Mouse (Mus musculus) intestine, embryonic 16.5 days (tissue): ENCODE measurements around the gene Shf. TPM values are rescaled to one million over a fixed set of nuclear protein-coding genes. Genes with fewer than 3 reads are reported as not detected.

Experiments
- ATAC-seq: fragments of 200-750 bp; cut with Nextera tagmentation; 2 replicates; pipeline ENCODE4 v1.8.0; 2017; ENCODE audit warnings: moderate TSS enrichment, moderate library complexity
- H3K27ac ChIP-seq: fragments of 300-500 bp; sonication (generic); 2 replicates; pipeline ENCODE4 v1.5.1; 2014; ENCODE audit warnings: mild to moderate bottlenecking, low read length
- H3K27me3 ChIP-seq: fragments of 300-500 bp; sonication (generic); replicated peaks from 2 replicates; pipeline ENCODE4 v1.6.1; 2014; ENCODE audit warnings: low read length, control low read depth, mixed read lengths; ENCODE audit not compliant: control insufficient read depth, insufficient read depth
- H3K36me3 ChIP-seq: fragments of 300-500 bp; sonication (generic); 2 replicates; pipeline ENCODE4 v1.6.1; 2014; ENCODE audit warnings: low read length, control low read depth; ENCODE audit not compliant: control insufficient read depth, insufficient read depth
- H3K4me1 ChIP-seq: fragments of 300-500 bp; sonication (generic); 2 replicates; pipeline ENCODE4 v1.6.1; 2014; ENCODE audit warnings: low read length, control low read depth, mixed read lengths; ENCODE audit not compliant: control insufficient read depth, insufficient read depth
- H3K4me2 ChIP-seq: fragments of 300-500 bp; sonication (generic); 2 replicates; pipeline ENCODE4 v1.6.1; 2014; ENCODE audit warnings: low read depth, low read length, control low read depth
- H3K4me3 ChIP-seq: fragments of 300-500 bp; sonication (generic); 2 replicates; pipeline ENCODE4 v1.5.1; 2014; ENCODE audit warnings: mild to moderate bottlenecking, low read length
- H3K9ac ChIP-seq: fragments of 300-500 bp; sonication (generic); 2 replicates; pipeline ENCODE4 v1.6.1; 2014; ENCODE audit warnings: low read depth, low read length
- H3K9me3 ChIP-seq: fragments of 300-500 bp; sonication (generic); 2 replicates; pipeline ENCODE4 v1.6.1; 2016; ENCODE audit warnings: low read length, control low read depth; ENCODE audit not compliant: control insufficient read depth
- WGBS: fragments of 180-500 bp; shearing (Covaris S2); extraction: QIAGEN DNeasy Blood & Tissue Kit; methylation state at CpG from one replicate; pipeline ENCODE4 v1.1.7; 2014; 5-methylcytosine and 5-hydroxymethylcytosine counted together
- polyA plus RNA-seq: library from polyadenylated mRNA; unstranded; fragments of >200 nt; fragmentation: Nextera tagmentation; extraction: Ambion mirVana; gene quantifications from 2 replicates; pipeline ENCODE4 v1.2.1, GENCODE M21; 2015

Gene Shf
- polyA plus RNA-seq, 1 experiment from 2014 or later: 1.9 TPM

GRCm38 (mm10) chr2:122301081-122301920 is 67.7 kb downstream of the Shf start:
- Histone ChIP-seq H3K27me3 (peaks cover 60% of the 10 kb centered on the region), H3K36me3 (no peaks in the 10 kb centered on the region), H3K4me3 (peak overlapping the region; percentile 45), H3K9me3 (no peaks in the 10 kb centered on the region), H3K4me1 (peaks cover 28% of the 10 kb centered on the region), H3K9ac (peak overlapping the region; percentile 34; the same call in 1 of the 2 replicates), H3K4me2 (peak overlapping the region; percentile 81), H3K27ac (no peak overlapping the region)
- ATAC-seq: peak; percentile 26
- WGBS: 1% methylated on average over 48 of the region's 48 CpGs

GRCm38 (mm10) chr2:122300656-122301020 is 68.3 kb downstream of the Shf start:
- no peak for ATAC-seq
- Histone ChIP-seq H3K9ac (no peak overlapping the region), H3K4me2 (no peak overlapping the region; the same call in 1 of the 2 replicates), H3K27ac (no peak overlapping the region), H3K9me3 (no peaks in the 10 kb centered on the region), H3K36me3 (no peaks in the 10 kb centered on the region), H3K4me3 (no peak overlapping the region), H3K4me1 (peaks cover 28% of the 10 kb centered on the region), H3K27me3 (peaks cover 64% of the 10 kb centered on the region)
- 5% methylated on average over 14 of the region's 14 CpGs for WGBS

GRCm38 (mm10) chr2:122299911-122300655 is 68.9 kb downstream of the Shf start:
- ATAC-seq: no peak
- WGBS: 21% methylated on average over 14 of the region's 14 CpGs

More at GRCm38 (mm10) chr2:122299911-122300655, 68.9 kb downstream of the Shf start:
- Histone ChIP-seq H3K4me1 (peaks cover 28% of the 10 kb centered on the region), H3K4me3 (no peak overlapping the region), H3K36me3 (no peaks in the 10 kb centered on the region), H3K4me2 (no peak overlapping the region), H3K27me3 (peaks cover 64% of the 10 kb centered on the region), H3K9me3 (no peaks in the 10 kb centered on the region), H3K27ac (no peak overlapping the region), H3K9ac (no peak overlapping the region)

Other genes starting within 250 kb of the Shf start
- gene B2m, start 221.5 kb downstream of the Shf start, polyA plus RNA-seq: 385 and 440 TPM in 2 replicates
- gene Trim69, start 208.5 kb downstream of the Shf start, polyA plus RNA-seq: not detected in 2 replicates
- gene Patl2, start 183.0 kb downstream of the Shf start, polyA plus RNA-seq: 0.07 TPM in 1 of 2 replicates, not detected in the other
- not detected in 2 replicates for gene Terb2, start 182.9 kb downstream of the Shf start, polyA plus RNA-seq
- gene Sord, start 134.4 kb downstream of the Shf start, polyA plus RNA-seq: 90.2 and 104 TPM in 2 replicates
- 0.06 and 0.07 TPM in 2 replicates for gene Duox2, start 70.7 kb downstream of the Shf start, polyA plus RNA-seq
- gene Duoxa2, start 70.3 kb downstream of the Shf start, polyA plus RNA-seq: 0.16 and 0.24 TPM in 2 replicates
- not detected in 2 replicates for gene Duoxa1, start 55.4 kb downstream of the Shf start, polyA plus RNA-seq
- 0.06 TPM in 1 of 2 replicates, not detected in the other for gene Duox1, start 53.5 kb downstream of the Shf start, polyA plus RNA-seq
- gene Slc28a2, start 57.3 kb upstream of the Shf start, polyA plus RNA-seq: 93.5 and 105 TPM in 2 replicates
- gene Gm14085, start 115.8 kb upstream of the Shf start, polyA plus RNA-seq: 0.53 and 0.75 TPM in 2 replicates
- gene Gatm, start 242.1 kb upstream of the Shf start, polyA plus RNA-seq: 22.3 and 22.8 TPM in 2 replicates